ENCODE assay signal across 7 mouse cellular contexts in genomic region chrX:73966248-73967176, GRCm38 (mm10). TPM values are rescaled to one million over a fixed set of nuclear protein-coding genes. Genes with fewer than 3 reads are reported as not detected.
DNase-seq lines count a peak whose midpoint lies in the region; ATAC-seq lines count a peak whose summit lies in the region.

Gene Hcfc1 (minus strand): TSS chrX:73966357.

- peak; percentile 78 for ATAC-seq in intestine, embryonic 15.5 days

- H3K27me3 ChIP-seq in intestine, embryonic 15.5 days (replicated peaks): no peaks in the 10 kb centered on the region
- H3K27me3 ChIP-seq in midbrain, embryonic 10.5 days (ENCODE audit: low read depth, poor library complexity, severe bottlenecking): 0 out of 2 replicates have a peak, but pooled peaks cover 14% of the 10 kb centered on the region

- H3K36me3 ChIP-seq in intestine, embryonic 15.5 days: no peaks in the 10 kb centered on the region
- H3K36me3 ChIP-seq in midbrain, embryonic 10.5 days: peaks cover 33% of the 10 kb centered on the region

- peak within 1 kb of the TSS; percentile 75 for H3K4me2 ChIP-seq in intestine, embryonic 15.5 days (replicated peaks)

- intact Hi-C loops in gastrocnemius, postnatal 36 days (cut with DNase I): no loop called here
- intact Hi-C loops in left cerebral cortex, postnatal 25 days (cut with DNase I): loop anchor here (1.0 to 10.0 kb wide), 7 partner anchors 32 to 448 kb away; partner anchors contain the start of genes Flna, Irak1 and Rpl10

- DNase-seq in adrenal gland, adult 18-20 months (ENCODE audit: low spot score in 2 of 2): peak; percentile 77 to 81
- DNase-seq in embryo, embryonic 11 days: peak; percentile 88
- DNase-seq in gastrocnemius, postnatal 36 days: peak; percentile 83 to 89
- peak; percentile 89 to 93 for DNase-seq in left cerebral cortex, postnatal 25 days (ENCODE audit: low spot score in 2 of 2)
- peak; percentile 84 for DNase-seq in midbrain, embryonic 10.5 days (ENCODE audit: low spot score)
- peak; percentile 85 for DNase-seq in right cerebral cortex, postnatal 4 days

- WGBS in intestine, embryonic 15.5 days: 15% methylated on average over 58 of the region's 58 CpGs
- WGBS in midbrain, embryonic 10.5 days: 16% methylated on average over 58 of the region's 58 CpGs

- peaks cover 5% of the 10 kb centered on the region; the same call in 1 of the 2 replicates for H3K4me1 ChIP-seq in intestine, embryonic 15.5 days (replicated peaks)
- H3K4me1 ChIP-seq in midbrain, embryonic 10.5 days: peaks cover 22% of the 10 kb centered on the region

- H3K9me3 ChIP-seq in intestine, embryonic 15.5 days: no peaks in the 10 kb centered on the region
- 0 out of 2 replicates have a peak, but pooled peaks cover 4% of the 10 kb centered on the region for H3K9me3 ChIP-seq in midbrain, embryonic 10.5 days (replicated peaks)

- H3K9ac ChIP-seq in intestine, embryonic 15.5 days: peak within 1 kb of the TSS; percentile 69

- H3K27ac ChIP-seq in intestine, embryonic 15.5 days: peak within 1 kb of the TSS; percentile 98
- H3K27ac ChIP-seq in midbrain, embryonic 10.5 days (replicated peaks): peak within 1 kb of the TSS; percentile 96

- peak within 1 kb of the TSS; percentile 58 for H3K4me3 ChIP-seq in intestine, embryonic 15.5 days (replicated peaks)
- H3K4me3 ChIP-seq in midbrain, embryonic 10.5 days: peak within 1 kb of the TSS; percentile 73

RNA-seq across cellular contexts. Expression of gene Hcfc1, which starts in this region (rescaled TPM):
- 10 to 100 TPM; 47.7 to 49.5 TPM for total RNA-seq in adrenal gland, adult 18-20 months (2021)
- 10 to 100 TPM; 30.2 to 32.1 TPM for total RNA-seq in gastrocnemius, postnatal 36 days (2021)
- 43.0 and 45.6 TPM in 2 replicates for polyA plus RNA-seq in intestine, embryonic 15.5 days (2015; fragmentation: Nextera tagmentation; extraction: Ambion mirVana)
- total RNA-seq in left cerebral cortex, postnatal 25 days (2021): 10 to 100 TPM; 69.9 to 70.4 TPM
- 69.6 and 78.0 TPM in 2 replicates for polyA plus RNA-seq in midbrain, embryonic 10.5 days (2016; fragmentation: Nextera tagmentation; extraction: Ambion mirVana)

Comparison
In these comparisons a context has a peak if more than half of its experiments do, and no peak if none do; other contexts are left out.
1. Peak in every context shown above with its lines: DNase-seq, ATAC-seq, H3K4me3 ChIP-seq and H3K27ac ChIP-seq.